ENCODE assay signal across 10 mouse cellular contexts in genomic region chr5:118108124-118108793, GRCm38 (mm10). TPM values are rescaled to one million over a fixed set of nuclear protein-coding genes. Genes with fewer than 3 reads are reported as not detected.
DNase-seq lines count a peak whose midpoint lies in the region; ATAC-seq and TF ChIP-seq lines count a peak whose summit lies in the region.
"Had no signal": no experiment of that assay in that cellular context is flagged by ENCODE, and none has a peak within 500 bp of the region (broad histone marks: within the 10 kb centered on the region; RNA-seq: fewer than 3 reads in every experiment).

No protein-coding gene starts in this region.

- H3K27me3 ChIP-seq in stomach, embryonic 16.5 days (ENCODE audit: control insufficient read depth, insufficient read depth, low read length): no peaks in the 10 kb centered on the region
- H3K27me3 ChIP-seq in stomach, postnatal 0 days (ENCODE audit: control insufficient read depth, insufficient read depth, low read length): no peaks in the 10 kb centered on the region
- no peaks in the 10 kb centered on the region for H3K27me3 ChIP-seq in forebrain, embryonic 15.5 days
- H3K27me3 ChIP-seq in kidney, adult 2 months (replicated peaks; ENCODE audit: control insufficient read depth, insufficient read depth, low read length): no peaks in the 10 kb centered on the region

- H3K27ac ChIP-seq in stomach, embryonic 16.5 days (ENCODE audit: low read length): no peak overlapping the region
- no peak overlapping the region for H3K27ac ChIP-seq in stomach, postnatal 0 days (replicated peaks)
- peak overlapping the region; percentile 85 for H3K27ac ChIP-seq in forebrain, embryonic 15.5 days (replicated peaks)
- no peak overlapping the region for H3K27ac ChIP-seq in kidney, adult 2 months (ENCODE audit: insufficient read depth, low read depth, low read length)
- H3K27ac ChIP-seq: macrophage had no signal

- no peaks in the 10 kb centered on the region for H3K4me1 ChIP-seq in stomach, embryonic 16.5 days (ENCODE audit: control insufficient read depth, insufficient read depth, low read length)
- H3K4me1 ChIP-seq in stomach, postnatal 0 days (replicated peaks; ENCODE audit: control insufficient read depth, insufficient read depth): no peaks in the 10 kb centered on the region
- peaks cover 40% of the 10 kb centered on the region for H3K4me1 ChIP-seq in forebrain, embryonic 15.5 days
- H3K4me1 ChIP-seq in kidney, adult 2 months (ENCODE audit: control insufficient read depth, insufficient read depth, low read length): no peaks in the 10 kb centered on the region

- 81% methylated on average over 17 of the region's 17 CpGs for WGBS in stomach, embryonic 16.5 days
- 69% methylated on average over 17 of the region's 17 CpGs for WGBS in stomach, postnatal 0 days
- WGBS in forebrain, embryonic 15.5 days: 48% methylated on average over 17 of the region's 17 CpGs
- 80% methylated on average over 17 of the region's 17 CpGs for WGBS in kidney, adult 2 months

- DNase-seq in stomach, postnatal 0 days (ENCODE audit: low spot score): no peak
- DNase-seq in layer of hippocampus, postnatal 36 days: peak; percentile 61 to 64
- DNase-seq in telencephalon, adult 2 months (ENCODE audit: low read depth, low spot score): peak; percentile 36
- no peak for DNase-seq in kidney, adult 2 months
- no peak for DNase-seq in urinary bladder, postnatal 10 days (ENCODE audit: low spot score)
- DNase-seq in urinary bladder, postnatal 4 days (ENCODE audit: low spot score in 2 of 2): no peak

- no peak for TF ChIP-seq POLR2A in kidney, adult 2 months (IDR thresholded peaks at IDR 0.05; ENCODE audit: low read depth, low read length)

- ATAC-seq in stomach, embryonic 16.5 days (ENCODE audit: insufficient read depth, low FRiP score): peak; percentile 31; the same call in 1 of the 2 replicates
- no peak for ATAC-seq in stomach, postnatal 0 days (ENCODE audit: low FRiP score, low TSS enrichment)
- ATAC-seq in forebrain, embryonic 15.5 days (replicated peaks): peak; percentile 87

- TF ChIP-seq EP300 in stomach, postnatal 0 days (optimal IDR thresholded peaks at IDR 0.05): no peak

- no peaks in the 10 kb centered on the region for H3K9me3 ChIP-seq in stomach, embryonic 16.5 days (replicated peaks; ENCODE audit: control insufficient read depth, low read length)
- no peaks in the 10 kb centered on the region for H3K9me3 ChIP-seq in stomach, postnatal 0 days (ENCODE audit: control insufficient read depth, low read length)
- no peaks in the 10 kb centered on the region for H3K9me3 ChIP-seq in forebrain, embryonic 15.5 days

- no peak for TF ChIP-seq CTCF in stomach, postnatal 0 days (IDR thresholded peaks at IDR 0.05; ENCODE audit: low read depth)
- TF ChIP-seq CTCF in kidney, adult 2 months (conservative IDR thresholded peaks at IDR 0.05; ENCODE audit: insufficient read depth, insufficient read length, low read depth, low read length): no peak

- no peak overlapping the region for H3K4me3 ChIP-seq in stomach, embryonic 16.5 days (replicated peaks; ENCODE audit: low read length)
- H3K4me3 ChIP-seq in stomach, postnatal 0 days (ENCODE audit: low read depth, low read length): no peak overlapping the region
- H3K4me3 ChIP-seq in forebrain, embryonic 15.5 days: no peak overlapping the region
- H3K4me3 ChIP-seq in kidney, adult 2 months (ENCODE audit: insufficient read depth, low read depth, low read length): no peak overlapping the region

- no peak overlapping the region for H3K4me2 ChIP-seq in stomach, embryonic 16.5 days (ENCODE audit: low read depth, low read length)
- no peak overlapping the region for H3K4me2 ChIP-seq in stomach, postnatal 0 days (replicated peaks; ENCODE audit: low read depth)
- H3K4me2 ChIP-seq in forebrain, embryonic 15.5 days (replicated peaks): no peak overlapping the region

- peaks cover 4% of the 10 kb centered on the region for H3K36me3 ChIP-seq in stomach, embryonic 16.5 days (ENCODE audit: control insufficient read depth, insufficient read depth, low read length)
- H3K36me3 ChIP-seq in stomach, postnatal 0 days (ENCODE audit: control insufficient read depth, insufficient read depth, low read length): no peaks in the 10 kb centered on the region; the same call in 1 of the 2 replicates
- H3K36me3 ChIP-seq in forebrain, embryonic 15.5 days: peaks cover 12% of the 10 kb centered on the region
- no peaks in the 10 kb centered on the region for H3K36me3 ChIP-seq in kidney, adult 2 months (ENCODE audit: control insufficient read depth, insufficient read depth, low read length)

- no peak overlapping the region for H3K9ac ChIP-seq in stomach, embryonic 16.5 days (ENCODE audit: low read length)
- H3K9ac ChIP-seq in stomach, postnatal 0 days (ENCODE audit: low read length): no peak overlapping the region
- H3K9ac ChIP-seq in forebrain, embryonic 15.5 days (replicated peaks): 0 out of 2 replicates have a peak overlapping the region, but pooled peaks have one; percentile 4

RNA-seq across cellular contexts. Expression of gene Fbxw8, which starts 47.0 kb away (rescaled TPM):
- polyA plus RNA-seq in stomach, embryonic 16.5 days (2015; fragmentation: Nextera tagmentation; extraction: Ambion mirVana): 16.5 and 18.3 TPM in 2 replicates
- 14.0 and 14.2 TPM in 2 replicates for polyA plus RNA-seq in stomach, postnatal 0 days (2015; fragmentation: Nextera tagmentation; extraction: Ambion mirVana)
- polyA plus RNA-seq in forebrain, embryonic 15.5 days (2015; fragmentation: Nextera tagmentation; extraction: Ambion mirVana): 22.3 and 25.2 TPM in 2 replicates
- 10 to 100 TPM; 35.2 to 37.7 TPM for total RNA-seq in layer of hippocampus, postnatal 36 days (2021)
- polyA plus RNA-seq in kidney, adult 2 months (2012; rRNA removed): 60.8 and 64.8 TPM in 2 replicates

RNA-seq across cellular contexts. Expression of gene Hrk, which starts 56.2 kb away (rescaled TPM):
- 0.44 and 0.52 TPM in 2 replicates for polyA plus RNA-seq in stomach, embryonic 16.5 days (2015; fragmentation: Nextera tagmentation; extraction: Ambion mirVana)
- polyA plus RNA-seq in stomach, postnatal 0 days (2015; fragmentation: Nextera tagmentation; extraction: Ambion mirVana): 0.18 and 0.41 TPM in 2 replicates
- 2.3 and 2.7 TPM in 2 replicates for polyA plus RNA-seq in forebrain, embryonic 15.5 days (2015; fragmentation: Nextera tagmentation; extraction: Ambion mirVana)
- 10 to 100 TPM; 38.0 to 40.2 TPM for total RNA-seq in layer of hippocampus, postnatal 36 days (2021)
- polyA plus RNA-seq in kidney, adult 2 months (2012; rRNA removed): 0.01 and 0.02 TPM in 2 replicates
- total RNA-seq: gastrocnemius, postnatal 4 days had no signal
- polyA plus RNA-seq: macrophage had no signal

Comparison
In these comparisons a context has a peak if more than half of its experiments do, and no peak if none do; other contexts are left out.
1. DNase-seq: peak in layer of hippocampus, postnatal 36 days (2 of 2) and telencephalon, adult 2 months (single experiment); none in stomach, postnatal 0 days (single experiment), kidney, adult 2 months (single experiment), urinary bladder, postnatal 10 days (single experiment) and urinary bladder, postnatal 4 days (0 of 2).